Mouse (Mus musculus) hindbrain, embryonic 10.5 days (tissue): ENCODE data around the gene Wdr81. TPM values are rescaled to one million over a fixed set of nuclear protein-coding genes. Genes with fewer than 3 reads are reported as not detected.

Experiments used
- DNase-seq: peaks from one replicate; pipeline ENCODE4 v3.0.0-alpha.2; 2017; ENCODE audit warnings: low spot score
- H3K27ac ChIP-seq: fragments of 300-500 bp; sonication (generic); 2 replicates; pipeline ENCODE4 v1.5.1; 2016; ENCODE audit warnings: mild to moderate bottlenecking, moderate library complexity
- H3K27me3 ChIP-seq: fragments of 300-500 bp; sonication (generic); 2 replicates; pipeline ENCODE4 v1.6.1; 2016; ENCODE audit warnings: mild to moderate bottlenecking; ENCODE audit not compliant: poor library complexity, insufficient read depth, severe bottlenecking
- H3K36me3 ChIP-seq: fragments of 300-500 bp; sonication (generic); 2 replicates; pipeline ENCODE4 v1.6.1; 2016; ENCODE audit warnings: mild to moderate bottlenecking, moderate library complexity
- H3K4me1 ChIP-seq: fragments of 300-500 bp; sonication (generic); replicated peaks from 2 replicates; pipeline ENCODE4 v1.6.1; 2016; ENCODE audit warnings: mild to moderate bottlenecking
- H3K4me3 ChIP-seq: fragments of 300-500 bp; sonication (generic); 2 replicates; pipeline ENCODE4 v1.5.1; 2016; ENCODE audit warnings: mild to moderate bottlenecking, moderate library complexity
- H3K9me3 ChIP-seq: fragments of 300-500 bp; sonication (generic); 2 replicates; pipeline ENCODE4 v1.6.1; 2016; ENCODE audit warnings: mild to moderate bottlenecking, moderate library complexity
- WGBS: fragments of 180-500 bp; shearing (Covaris S2); methylation state at CpG from one replicate; pipeline ENCODE4 v1.1.7; 2016; 5-methylcytosine and 5-hydroxymethylcytosine counted together
- polyA plus RNA-seq: library from polyadenylated mRNA; unstranded; fragments of >200 nt; fragmentation: Nextera tagmentation; extraction: Ambion mirVana; gene quantifications from 2 replicates; pipeline ENCODE4 v1.2.1, GENCODE M21; 2016

The Wdr81 gene
- polyA plus RNA-seq, 1 experiment from 2014 or later = 8.6 TPM

GRCm38 (mm10) chr11:75443711-75444110, 10.8 kb downstream of the Wdr81 start:
- WGBS = 29% methylated on average over 8 of the region's 8 CpGs
- no peaks in the 10 kb centered on the region for H3K27me3 ChIP-seq
- H3K36me3 ChIP-seq = peaks cover 47% of the 10 kb centered on the region
- H3K4me3 ChIP-seq = no peak overlapping the region
- H3K9me3 ChIP-seq = no peaks in the 10 kb centered on the region
- H3K27ac ChIP-seq = no peak overlapping the region
- peaks cover 14% of the 10 kb centered on the region for H3K4me1 ChIP-seq
- no peak for DNase-seq

- WGBS = 88% methylated on average over 16 of the region's 16 CpGs
These were observed 12.9 kb downstream of the Wdr81 start for GRCm38 (mm10) chr11:75441601-75442000.

GRCm38 (mm10) chr11:75441034-75441433, 13.5 kb downstream of the Wdr81 start:
- WGBS = 91% methylated on average over 7 of the region's 7 CpGs
- Histone ChIP-seq H3K4me1 (peaks cover 14% of the 10 kb centered on the region), H3K27ac (no peak overlapping the region), H3K27me3 (no peaks in the 10 kb centered on the region), H3K36me3 (peaks cover 26% of the 10 kb centered on the region), H3K9me3 (no peaks in the 10 kb centered on the region), H3K4me3 (no peak overlapping the region)
- DNase-seq = no peak

More at GRCm38 (mm10) chr11:75441601-75442000, 12.9 kb downstream of the Wdr81 start:
- H3K36me3 ChIP-seq = peaks cover 26% of the 10 kb centered on the region
- DNase-seq = no peak
- H3K4me1 ChIP-seq = peaks cover 14% of the 10 kb centered on the region
- no peak overlapping the region for H3K4me3 ChIP-seq
- H3K27ac ChIP-seq = no peak overlapping the region
- no peaks in the 10 kb centered on the region for H3K9me3 ChIP-seq
- no peaks in the 10 kb centered on the region for H3K27me3 ChIP-seq

GRCm38 (mm10) chr11:75439951-75440350, 14.6 kb downstream of the Wdr81 start:
- H3K27me3 ChIP-seq = no peaks in the 10 kb centered on the region
- peaks cover 14% of the 10 kb centered on the region for H3K4me1 ChIP-seq
- no peak overlapping the region for H3K4me3 ChIP-seq
- H3K27ac ChIP-seq = no peak overlapping the region
- H3K36me3 ChIP-seq = peaks cover 18% of the 10 kb centered on the region
- no peak for DNase-seq
- no peaks in the 10 kb centered on the region for H3K9me3 ChIP-seq
- WGBS = 79% methylated on average over 3 of the region's 3 CpGs

GRCm38 (mm10) chr11:75439363-75439762, 15.2 kb downstream of the Wdr81 start, which contains the start of gene Serpinf2:
Gene Serpinf2 (minus strand): TSS chr11:75439591.
- Histone ChIP-seq H3K27ac (no peak within 1 kb of the TSS), H3K36me3 (peaks cover 12% of the 10 kb centered on the region), H3K4me1 (peaks cover 11% of the 10 kb centered on the region), H3K9me3 (peaks cover 2% of the 10 kb centered on the region; the same call in 1 of the 2 replicates), H3K27me3 (no peaks in the 10 kb centered on the region), H3K4me3 (no peak within 1 kb of the TSS)
- WGBS = 90% methylated on average over 6 of the region's 6 CpGs
- no peak for DNase-seq

- H3K4me1 ChIP-seq = peaks cover 5% of the 10 kb centered on the region
These were observed 15.7 kb downstream of the Wdr81 start for GRCm38 (mm10) chr11:75438804-75439203.

GRCm38 (mm10) chr11:75438194-75438593, 16.3 kb downstream of the Wdr81 start:
- WGBS = 84% methylated on average over 13 of the region's 13 CpGs
- DNase-seq = no peak
- no peak overlapping the region for H3K27ac ChIP-seq
- H3K9me3 ChIP-seq = peaks cover 5% of the 10 kb centered on the region; the same call in 1 of the 2 replicates
- H3K36me3 ChIP-seq = peaks cover 12% of the 10 kb centered on the region
- H3K4me3 ChIP-seq = no peak overlapping the region
- H3K4me1 ChIP-seq = no peaks in the 10 kb centered on the region
- no peaks in the 10 kb centered on the region for H3K27me3 ChIP-seq

More at GRCm38 (mm10) chr11:75438804-75439203, 15.7 kb downstream of the Wdr81 start:
- no peaks in the 10 kb centered on the region for H3K27me3 ChIP-seq
- H3K9me3 ChIP-seq = peaks cover 5% of the 10 kb centered on the region; the same call in 1 of the 2 replicates
- H3K27ac ChIP-seq = no peak overlapping the region
- no peak overlapping the region for H3K4me3 ChIP-seq
- 90% methylated on average over 3 of the region's 3 CpGs for WGBS
- peaks cover 12% of the 10 kb centered on the region for H3K36me3 ChIP-seq
- no peak for DNase-seq

GRCm38 (mm10) chr11:75434138-75434537, 20.4 kb downstream of the Wdr81 start:
- DNase-seq = no peak
- WGBS = 90% methylated on average over 5 of the region's 5 CpGs
- Histone ChIP-seq H3K36me3 (no peaks in the 10 kb centered on the region), H3K9me3 (peaks cover 9% of the 10 kb centered on the region; the same call in 1 of the 2 replicates), H3K27ac (no peak overlapping the region), H3K4me3 (no peak overlapping the region), H3K27me3 (no peaks in the 10 kb centered on the region), H3K4me1 (no peaks in the 10 kb centered on the region)

GRCm38 (mm10) chr11:75431307-75431706, 23.2 kb downstream of the Wdr81 start:
- Histone ChIP-seq H3K27me3 (no peaks in the 10 kb centered on the region), H3K9me3 (peaks cover 9% of the 10 kb centered on the region; the same call in 1 of the 2 replicates), H3K4me3 (no peak overlapping the region), H3K36me3 (no peaks in the 10 kb centered on the region), H3K27ac (no peak overlapping the region), H3K4me1 (no peaks in the 10 kb centered on the region)
- no peak for DNase-seq
- WGBS = 90% methylated on average over 11 of the region's 11 CpGs

GRCm38 (mm10) chr11:75429019-75429705, 25.4 kb downstream of the Wdr81 start:
- H3K4me3 ChIP-seq = no peak overlapping the region
- 87% methylated on average over 9 of the region's 9 CpGs for WGBS
- H3K4me1 ChIP-seq = no peaks in the 10 kb centered on the region
- no peaks in the 10 kb centered on the region for H3K27me3 ChIP-seq
- H3K27ac ChIP-seq = no peak overlapping the region
- DNase-seq = no peak
- H3K36me3 ChIP-seq = no peaks in the 10 kb centered on the region
- peaks cover 5% of the 10 kb centered on the region; the same call in 1 of the 2 replicates for H3K9me3 ChIP-seq

GRCm38 (mm10) chr11:75424459-75424858, 30.1 kb downstream of the Wdr81 start:
- no peak overlapping the region for H3K27ac ChIP-seq
- H3K36me3 ChIP-seq = no peaks in the 10 kb centered on the region
- peaks cover 32% of the 10 kb centered on the region for H3K4me1 ChIP-seq
- DNase-seq = no peak
- H3K9me3 ChIP-seq = no peaks in the 10 kb centered on the region
- no peak overlapping the region for H3K4me3 ChIP-seq
- WGBS = 87% methylated on average over 3 of the region's 3 CpGs
- no peaks in the 10 kb centered on the region for H3K27me3 ChIP-seq

GRCm38 (mm10) chr11:75424033-75424432, 30.5 kb downstream of the Wdr81 start:
- H3K36me3 ChIP-seq = no peaks in the 10 kb centered on the region
- H3K9me3 ChIP-seq = no peaks in the 10 kb centered on the region
- no peaks in the 10 kb centered on the region for H3K27me3 ChIP-seq
- 88% methylated on average over 9 of the region's 9 CpGs for WGBS
- no peak overlapping the region for H3K27ac ChIP-seq
- H3K4me1 ChIP-seq = peaks cover 32% of the 10 kb centered on the region
- no peak for DNase-seq
- H3K4me3 ChIP-seq = no peak overlapping the region

- Histone ChIP-seq H3K4me1 (peaks cover 32% of the 10 kb centered on the region), H3K9me3 (no peaks in the 10 kb centered on the region), H3K36me3 (no peaks in the 10 kb centered on the region), H3K27ac (peak overlapping the region; percentile 83), H3K4me3 (no peak overlapping the region), H3K27me3 (no peaks in the 10 kb centered on the region)
- WGBS = 92% methylated on average over 3 of the region's 3 CpGs
- no peak for DNase-seq
These were observed 31.4 kb downstream of the Wdr81 start for GRCm38 (mm10) chr11:75423091-75423490.
